Mouse (Mus musculus): ENCODE measurements around the gene Trap1a.
A peak's percentile ranks its signal among the peaks of the same experiment; 100 is the strongest.
"Not testable (repeated sequence)": the region's sequence is repeated elsewhere in the genome, so short reads cannot be mapped to it uniquely, and the experiment has no call there.

The Trap1a gene

GRCm38 (mm10) chrX:139333263-139333994 lies at the start of gene Trap1a:
Gene Trap1a (plus strand): TSS chrX:139333683.
- DNase-seq (ENCODE audit: low read depth, low spot score) = no peak

- DNase-seq (ENCODE audit: low read depth, low spot score) = no peak
Measured at GRCm38 (mm10) chrX:139293114-139293513, 40.4 kb upstream of the Trap1a start.

GRCm38 (mm10) chrX:139295325-139295724 lies 38.2 kb upstream of the Trap1a start:
- no peak for DNase-seq (ENCODE audit: low read depth, low spot score)

GRCm38 (mm10) chrX:139317356-139317755 lies 16.1 kb upstream of the Trap1a start:
- not testable (repeated sequence) for DNase-seq (ENCODE audit: low read depth, low spot score)

GRCm38 (mm10) chrX:139332583-139332982 lies 900 bp upstream of the Trap1a start:
- no peak for DNase-seq (ENCODE audit: low read depth, low spot score)

GRCm38 (mm10) chrX:139334504-139335418 lies 1.3 kb downstream of the Trap1a start:
- no peak for DNase-seq (ENCODE audit: low read depth, low spot score)

- DNase-seq (ENCODE audit: low read depth, low spot score) = no peak
Measured at GRCm38 (mm10) chrX:139335419-139336074, 2.1 kb downstream of the Trap1a start.

- no peak for DNase-seq (ENCODE audit: low read depth, low spot score)
Measured at GRCm38 (mm10) chrX:139339553-139339952, 6.1 kb downstream of the Trap1a start.

GRCm38 (mm10) chrX:139341185-139341584 lies 7.7 kb downstream of the Trap1a start:
- no peak for DNase-seq (ENCODE audit: low read depth, low spot score)

- no peak for DNase-seq (ENCODE audit: low read depth, low spot score)
Measured at GRCm38 (mm10) chrX:139352192-139352772, 18.8 kb downstream of the Trap1a start.

- DNase-seq (ENCODE audit: low read depth, low spot score) = no peak
Measured at GRCm38 (mm10) chrX:139357639-139358260, 24.3 kb downstream of the Trap1a start.

GRCm38 (mm10) chrX:139358361-139358760 lies 24.9 kb downstream of the Trap1a start:
- DNase-seq (ENCODE audit: low read depth, low spot score) = no peak

GRCm38 (mm10) chrX:139366837-139367528 lies 33.5 kb downstream of the Trap1a start:
- no peak for DNase-seq (ENCODE audit: low read depth, low spot score)

GRCm38 (mm10) chrX:139367529-139367908 lies 34.0 kb downstream of the Trap1a start:
- no peak for DNase-seq (ENCODE audit: low read depth, low spot score)

GRCm38 (mm10) chrX:139369122-139369521 lies 35.6 kb downstream of the Trap1a start:
- DNase-seq (ENCODE audit: low read depth, low spot score) = no peak

- DNase-seq (ENCODE audit: low read depth, low spot score) = peak; percentile 0
Measured at GRCm38 (mm10) chrX:139372665-139373064, 39.2 kb downstream of the Trap1a start.

Measured in CD4-positive, CD25-positive, alpha-beta regulatory T cell, adult 2 months (primary cell).